Mouse (Mus musculus): ENCODE data around the gene Tmem74b. TPM values are rescaled to one million over a fixed set of nuclear protein-coding genes. Genes with fewer than 3 reads are reported as not detected.
A peak's percentile ranks its signal among the peaks of the same experiment; 100 is the strongest.

Tmem74b gene
- 3.2 and 4.8 TPM in 2 replicates for polyA plus RNA-seq (2016; fragmentation: Nextera tagmentation; extraction: Ambion mirVana)

GRCm38 (mm10) chr2:151701231-151702145 lies at the start of gene Tmem74b:
Gene Tmem74b (plus strand): TSS chr2:151702008.
- 2% methylated on average over 25 of the region's 25 CpGs for WGBS
- ATAC-seq (ENCODE audit: insufficient number of reproducible peaks, insufficient read depth, low FRiP score, low TSS enrichment), result peak; percentile 17; the same call in 1 of the 2 replicates

DNA sequence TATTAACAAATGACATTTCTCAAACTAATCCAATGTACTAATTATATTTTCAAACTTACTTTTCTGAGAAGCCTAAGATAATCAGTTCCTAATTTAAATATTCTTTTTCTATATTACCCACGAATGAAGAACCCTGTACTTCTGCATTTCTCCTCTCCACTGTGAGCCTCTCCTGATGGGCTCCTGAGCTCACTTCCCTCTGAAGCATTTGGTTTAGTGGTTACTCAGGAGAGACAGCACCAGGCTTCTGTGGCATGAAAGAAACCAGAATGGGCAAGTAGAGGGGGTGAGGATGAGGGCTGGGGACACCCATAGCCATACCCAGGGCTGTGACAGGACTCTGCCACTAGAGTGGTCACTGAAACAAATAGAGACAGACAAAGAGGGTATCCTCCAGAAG lies 49.8 kb upstream of the Tmem74b start:
- H3K27ac ChIP-seq, result no peak overlapping the region
- 69% methylated on average over 1 of the region's 1 CpGs for WGBS
- no peaks in the 10 kb centered on the region for H3K36me3 ChIP-seq
- no peak overlapping the region for H3K4me2 ChIP-seq (replicated peaks)
- H3K4me3 ChIP-seq, result no peak overlapping the region
- H3K9ac ChIP-seq, result no peak overlapping the region
- no peaks in the 10 kb centered on the region for H3K27me3 ChIP-seq
- H3K4me1 ChIP-seq, result no peaks in the 10 kb centered on the region
- ATAC-seq (ENCODE audit: insufficient number of reproducible peaks, insufficient read depth, low FRiP score, low TSS enrichment), result no peak
- no peaks in the 10 kb centered on the region for H3K9me3 ChIP-seq

More at GRCm38 (mm10) chr2:151701231-151702145, at the start of gene Tmem74b:
- H3K4me3 ChIP-seq, result peak within 1 kb of the TSS; percentile 72
- H3K4me1 ChIP-seq, result peaks cover 2% of the 10 kb centered on the region; the same call in 1 of the 2 replicates
- no peaks in the 10 kb centered on the region for H3K9me3 ChIP-seq
- H3K27ac ChIP-seq, result no peak within 1 kb of the TSS; the same call in 1 of the 2 replicates
- H3K36me3 ChIP-seq, result no peaks in the 10 kb centered on the region
- peak within 1 kb of the TSS; percentile 100 for H3K4me2 ChIP-seq (replicated peaks)
- H3K27me3 ChIP-seq, result peaks cover 57% of the 10 kb centered on the region
- peak within 1 kb of the TSS; percentile 78 for H3K9ac ChIP-seq

- no peaks in the 10 kb centered on the region for H3K36me3 ChIP-seq
- no peaks in the 10 kb centered on the region for H3K9me3 ChIP-seq
- no peak within 1 kb of the TSS for H3K4me3 ChIP-seq
- H3K27me3 ChIP-seq, result peaks cover 14% of the 10 kb centered on the region
- no peak within 1 kb of the TSS for H3K27ac ChIP-seq
- 69% methylated on average over 3 of the region's 3 CpGs for WGBS
- H3K9ac ChIP-seq, result no peak within 1 kb of the TSS
- ATAC-seq (ENCODE audit: insufficient number of reproducible peaks, insufficient read depth, low FRiP score, low TSS enrichment), result no peak
- H3K4me2 ChIP-seq (replicated peaks), result no peak within 1 kb of the TSS
- no peaks in the 10 kb centered on the region for H3K4me1 ChIP-seq
Measured at GRCm38 (mm10) chr2:151668433-151668832, 33.4 kb upstream of the Tmem74b start, which contains the start of gene Rad21l. Gene Rad21l (minus strand): TSS chr2:151668533.

GRCm38 (mm10) chr2:151670026-151670967 lies 31.5 kb upstream of the Tmem74b start:
- H3K4me3 ChIP-seq, result no peak overlapping the region
- no peaks in the 10 kb centered on the region for H3K4me1 ChIP-seq
- H3K9me3 ChIP-seq, result no peaks in the 10 kb centered on the region
- peaks cover 14% of the 10 kb centered on the region for H3K27me3 ChIP-seq
- no peak overlapping the region for H3K27ac ChIP-seq
- 38% methylated on average over 45 of the region's 48 CpGs for WGBS
- ATAC-seq (ENCODE audit: insufficient number of reproducible peaks, insufficient read depth, low FRiP score, low TSS enrichment), result peak; percentile 47; the same call in 1 of the 2 replicates
- H3K36me3 ChIP-seq, result no peaks in the 10 kb centered on the region
- no peak overlapping the region for H3K9ac ChIP-seq
- no peak overlapping the region for H3K4me2 ChIP-seq (replicated peaks)

DNA sequence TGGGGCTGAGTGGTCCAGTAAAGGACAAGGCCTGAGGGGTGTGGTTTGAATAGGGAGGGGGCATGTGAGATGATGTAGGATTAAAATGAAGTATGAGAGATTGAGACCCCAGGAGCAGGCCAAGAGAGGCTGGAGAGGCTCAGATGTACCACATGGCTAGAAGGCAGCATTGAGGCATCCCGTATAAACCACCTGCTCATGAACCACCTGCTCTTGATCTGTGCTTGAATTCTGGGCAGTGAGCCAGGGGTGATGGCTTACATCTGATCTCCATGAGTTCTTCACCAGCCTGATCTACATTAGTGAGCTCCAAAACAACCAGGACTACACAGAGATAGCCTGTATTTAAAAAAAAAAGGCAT lies 30.9 kb upstream of the Tmem74b start:
- 74% methylated on average over 1 of the region's 1 CpGs for WGBS
- Histone ChIP-seq H3K9ac (no peak overlapping the region), H3K27ac (no peak overlapping the region), H3K4me2 (replicated peaks) (no peak overlapping the region), H3K9me3 (no peaks in the 10 kb centered on the region), H3K4me3 (no peak overlapping the region), H3K4me1 (no peaks in the 10 kb centered on the region), H3K27me3 (peaks cover 14% of the 10 kb centered on the region), H3K36me3 (no peaks in the 10 kb centered on the region)
- peak; percentile 41; the same call in 1 of the 2 replicates for ATAC-seq (ENCODE audit: insufficient number of reproducible peaks, insufficient read depth, low FRiP score, low TSS enrichment)

GRCm38 (mm10) chr2:151676234-151676633 lies 25.6 kb upstream of the Tmem74b start:
- Histone ChIP-seq H3K27me3 (no peaks in the 10 kb centered on the region), H3K9ac (no peak overlapping the region), H3K4me2 (replicated peaks) (no peak overlapping the region), H3K36me3 (no peaks in the 10 kb centered on the region), H3K4me3 (no peak overlapping the region), H3K9me3 (no peaks in the 10 kb centered on the region), H3K27ac (no peak overlapping the region), H3K4me1 (no peaks in the 10 kb centered on the region)
- 68% methylated on average over 2 of the region's 2 CpGs for WGBS
- ATAC-seq (ENCODE audit: insufficient number of reproducible peaks, insufficient read depth, low FRiP score, low TSS enrichment), result no peak

DNA sequence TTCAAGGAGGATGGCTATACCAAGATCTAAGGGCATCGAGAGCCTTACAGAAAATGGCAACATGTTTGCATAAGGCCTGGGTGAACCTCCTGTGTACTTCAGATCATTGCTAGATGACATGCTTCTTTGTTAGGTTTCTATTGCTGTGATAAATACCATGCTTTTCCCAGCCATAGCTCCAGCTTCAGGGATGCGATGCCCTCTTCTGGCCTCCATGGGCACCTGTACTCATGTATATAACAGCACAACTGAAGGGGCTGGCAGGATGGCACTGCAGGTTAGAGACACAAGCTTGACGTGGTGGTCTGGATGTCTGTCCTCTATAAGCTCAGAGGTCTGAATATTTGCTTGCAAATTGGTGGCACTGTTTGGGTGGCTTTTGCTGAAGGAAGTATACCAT lies 19.5 kb upstream of the Tmem74b start:
- Histone ChIP-seq H3K4me2 (replicated peaks) (no peak overlapping the region), H3K27ac (no peak overlapping the region), H3K9me3 (no peaks in the 10 kb centered on the region), H3K27me3 (no peaks in the 10 kb centered on the region), H3K36me3 (no peaks in the 10 kb centered on the region), H3K4me1 (no peaks in the 10 kb centered on the region), H3K4me3 (no peak overlapping the region), H3K9ac (no peak overlapping the region)
- 60% methylated on average over 3 of the region's 3 CpGs for WGBS
- ATAC-seq (ENCODE audit: insufficient number of reproducible peaks, insufficient read depth, low FRiP score, low TSS enrichment), result no peak

DNA sequence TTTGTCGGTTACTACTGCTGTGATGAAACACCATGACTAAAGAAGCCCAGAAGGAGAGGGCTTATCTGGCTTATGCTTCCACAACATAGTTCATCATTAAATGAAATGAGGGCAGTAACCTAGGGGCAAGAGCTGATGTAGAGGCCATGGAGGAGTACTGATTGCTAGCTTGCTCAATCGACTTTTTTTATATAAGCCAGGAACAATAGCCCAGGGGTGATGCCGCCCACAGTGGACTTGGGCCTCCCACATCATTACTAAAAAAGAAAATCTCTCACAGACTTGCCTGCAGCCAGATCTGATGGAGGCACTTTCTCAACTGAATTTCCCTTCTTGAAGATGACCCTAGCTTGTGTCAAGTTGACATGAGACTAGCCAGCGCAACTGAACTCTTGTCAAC lies 18.8 kb upstream of the Tmem74b start:
- H3K9ac ChIP-seq, result no peak overlapping the region
- ATAC-seq (ENCODE audit: insufficient number of reproducible peaks, insufficient read depth, low FRiP score, low TSS enrichment), result no peak
- 82% methylated on average over 4 of the region's 4 CpGs for WGBS

DNA sequence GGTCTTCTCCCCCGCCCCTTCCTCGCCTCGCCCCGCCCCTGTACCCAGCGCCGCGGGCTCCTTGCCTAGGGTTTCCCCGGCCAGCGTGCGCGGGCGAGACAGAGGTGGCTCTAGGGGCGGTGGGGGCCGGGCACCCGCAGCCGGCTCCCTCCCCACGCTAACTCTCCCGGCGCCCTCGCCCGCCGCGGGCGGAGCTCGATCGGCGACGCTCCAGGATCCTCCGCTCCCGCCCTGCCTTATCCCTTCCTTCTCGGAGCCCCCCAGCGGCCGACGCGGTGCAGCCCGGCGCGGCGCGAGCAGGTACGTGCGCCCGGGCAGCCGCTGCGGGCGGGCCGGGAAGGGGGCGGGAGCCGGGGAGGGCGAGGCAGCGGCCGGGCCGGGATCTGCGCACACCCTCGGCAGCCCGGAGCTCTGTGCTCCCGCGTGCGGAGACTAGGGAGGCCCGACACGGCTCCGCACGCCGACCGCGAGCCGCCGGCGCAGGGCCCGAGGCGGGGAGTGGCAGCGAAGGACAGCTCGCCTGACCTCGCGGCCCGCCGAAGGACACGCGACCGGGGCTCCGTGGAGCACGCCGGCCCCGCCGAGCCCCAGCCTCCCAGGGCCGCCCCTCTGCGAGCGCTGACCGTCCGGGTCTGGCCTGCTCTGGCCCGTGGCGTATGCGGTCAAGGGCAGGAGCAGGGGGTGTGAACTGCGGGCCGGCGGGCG lies 490 bp downstream of the Tmem74b start:
- under 1% methylated on average over 55 of the region's 97 CpGs for WGBS
- peak; percentile 80 for ATAC-seq (ENCODE audit: insufficient number of reproducible peaks, insufficient read depth, low FRiP score, low TSS enrichment)
- Histone ChIP-seq H3K4me2 (replicated peaks) (peak overlapping the region; percentile 100), H3K9me3 (no peaks in the 10 kb centered on the region), H3K36me3 (no peaks in the 10 kb centered on the region), H3K4me1 (peaks cover 2% of the 10 kb centered on the region; the same call in 1 of the 2 replicates), H3K4me3 (peak overlapping the region; percentile 72), H3K27me3 (peaks cover 57% of the 10 kb centered on the region), H3K27ac (no peak overlapping the region; the same call in 1 of the 2 replicates), H3K9ac (peak overlapping the region; percentile 78)

More for the DNA sequence above, 18.8 kb upstream of the Tmem74b start:
- H3K4me1 ChIP-seq, result no peaks in the 10 kb centered on the region
- H3K4me3 ChIP-seq, result no peak overlapping the region
- no peaks in the 10 kb centered on the region for H3K27me3 ChIP-seq
- H3K27ac ChIP-seq, result no peak overlapping the region
- no peaks in the 10 kb centered on the region for H3K9me3 ChIP-seq
- no peak overlapping the region for H3K4me2 ChIP-seq (replicated peaks)
- no peaks in the 10 kb centered on the region for H3K36me3 ChIP-seq

DNA sequence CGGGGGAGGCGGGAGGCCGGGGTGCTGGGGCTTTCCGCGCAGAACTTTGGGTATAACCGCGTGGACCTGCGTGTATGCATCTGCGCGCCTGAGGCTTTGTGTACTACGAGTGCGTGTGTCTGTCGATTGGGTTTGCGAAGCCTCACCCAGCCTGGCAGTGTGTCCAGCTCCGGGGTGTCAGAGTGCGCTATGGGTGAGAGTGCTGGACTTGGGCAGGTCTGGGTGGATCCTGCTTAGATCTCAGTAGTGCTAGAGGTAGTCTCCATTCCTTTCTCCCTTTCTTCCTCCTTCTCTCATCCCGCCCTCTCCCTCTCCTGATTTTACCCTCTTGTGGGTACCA lies 1.0 kb downstream of the Tmem74b start:
- no peaks in the 10 kb centered on the region for H3K9me3 ChIP-seq
- peaks cover 57% of the 10 kb centered on the region for H3K27me3 ChIP-seq
- H3K27ac ChIP-seq, result no peak overlapping the region
- ATAC-seq (ENCODE audit: insufficient number of reproducible peaks, insufficient read depth, low FRiP score, low TSS enrichment), result peak; percentile 50
- H3K4me1 ChIP-seq, result peaks cover 2% of the 10 kb centered on the region; the same call in 1 of the 2 replicates
- no peaks in the 10 kb centered on the region for H3K36me3 ChIP-seq
- peak overlapping the region; percentile 72 for H3K4me3 ChIP-seq
- H3K9ac ChIP-seq, result peak overlapping the region; percentile 78
- 0% methylated on average over 17 of the region's 17 CpGs for WGBS
- peak overlapping the region; percentile 100 for H3K4me2 ChIP-seq (replicated peaks)

GRCm38 (mm10) chr2:151712647-151713046 lies 10.8 kb downstream of the Tmem74b start:
- no peak for ATAC-seq (ENCODE audit: insufficient number of reproducible peaks, insufficient read depth, low FRiP score, low TSS enrichment)
- WGBS, result 39% methylated on average over 3 of the region's 3 CpGs
- no peaks in the 10 kb centered on the region for H3K4me1 ChIP-seq
- H3K27ac ChIP-seq, result no peak overlapping the region
- no peaks in the 10 kb centered on the region for H3K9me3 ChIP-seq
- H3K27me3 ChIP-seq, result no peaks in the 10 kb centered on the region
- no peak overlapping the region for H3K9ac ChIP-seq
- no peak overlapping the region for H3K4me2 ChIP-seq (replicated peaks)
- H3K36me3 ChIP-seq, result peaks cover 10% of the 10 kb centered on the region
- no peak overlapping the region for H3K4me3 ChIP-seq
